Mouse (Mus musculus): ENCODE data around the gene Pnpla8. TPM values are rescaled to one million over a fixed set of nuclear protein-coding genes. Genes with fewer than 3 reads are reported as not detected.

Pnpla8 gene
- polyA plus RNA-seq, 1 experiment from 2014 or later: 28.0 TPM

DNA sequence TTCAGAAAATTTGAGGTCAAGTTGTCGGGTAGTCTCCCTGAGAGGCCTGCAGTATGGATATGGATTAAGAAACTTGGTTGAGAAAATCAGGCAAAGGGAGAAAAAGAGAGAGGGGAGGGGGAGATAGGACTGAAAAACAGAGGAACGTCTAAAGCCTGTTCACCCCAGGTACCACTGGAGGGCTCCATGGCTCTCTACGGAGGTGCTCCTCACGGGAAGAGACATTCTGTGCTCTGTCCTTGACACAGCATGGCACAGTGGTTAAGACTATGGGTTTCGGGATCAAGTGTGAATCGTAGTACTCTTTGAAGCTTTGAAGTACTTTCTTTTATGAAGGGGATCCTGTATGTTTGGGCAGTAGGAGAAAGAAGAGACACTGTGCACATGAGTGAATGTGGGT, 106.3 kb downstream of the Pnpla8 start:
- no peak for ATAC-seq (ENCODE audit: insufficient read depth)
- H3K4me3 ChIP-seq (replicated peaks): no peak overlapping the region
- no peak overlapping the region for H3K27ac ChIP-seq (replicated peaks)
- no peaks in the 10 kb centered on the region for H3K36me3 ChIP-seq (replicated peaks)
- H3K9me3 ChIP-seq (replicated peaks): no peaks in the 10 kb centered on the region
- WGBS (ENCODE audit: insufficient replicate concordance): 35% methylated on average over 6 of the region's 6 CpGs
- H3K9ac ChIP-seq: no peak overlapping the region
- H3K27me3 ChIP-seq: peaks cover 49% of the 10 kb centered on the region
- no peaks in the 10 kb centered on the region; the same call in 1 of the 2 replicates for H3K4me1 ChIP-seq (replicated peaks)
- H3K4me2 ChIP-seq: no peak overlapping the region

DNA sequence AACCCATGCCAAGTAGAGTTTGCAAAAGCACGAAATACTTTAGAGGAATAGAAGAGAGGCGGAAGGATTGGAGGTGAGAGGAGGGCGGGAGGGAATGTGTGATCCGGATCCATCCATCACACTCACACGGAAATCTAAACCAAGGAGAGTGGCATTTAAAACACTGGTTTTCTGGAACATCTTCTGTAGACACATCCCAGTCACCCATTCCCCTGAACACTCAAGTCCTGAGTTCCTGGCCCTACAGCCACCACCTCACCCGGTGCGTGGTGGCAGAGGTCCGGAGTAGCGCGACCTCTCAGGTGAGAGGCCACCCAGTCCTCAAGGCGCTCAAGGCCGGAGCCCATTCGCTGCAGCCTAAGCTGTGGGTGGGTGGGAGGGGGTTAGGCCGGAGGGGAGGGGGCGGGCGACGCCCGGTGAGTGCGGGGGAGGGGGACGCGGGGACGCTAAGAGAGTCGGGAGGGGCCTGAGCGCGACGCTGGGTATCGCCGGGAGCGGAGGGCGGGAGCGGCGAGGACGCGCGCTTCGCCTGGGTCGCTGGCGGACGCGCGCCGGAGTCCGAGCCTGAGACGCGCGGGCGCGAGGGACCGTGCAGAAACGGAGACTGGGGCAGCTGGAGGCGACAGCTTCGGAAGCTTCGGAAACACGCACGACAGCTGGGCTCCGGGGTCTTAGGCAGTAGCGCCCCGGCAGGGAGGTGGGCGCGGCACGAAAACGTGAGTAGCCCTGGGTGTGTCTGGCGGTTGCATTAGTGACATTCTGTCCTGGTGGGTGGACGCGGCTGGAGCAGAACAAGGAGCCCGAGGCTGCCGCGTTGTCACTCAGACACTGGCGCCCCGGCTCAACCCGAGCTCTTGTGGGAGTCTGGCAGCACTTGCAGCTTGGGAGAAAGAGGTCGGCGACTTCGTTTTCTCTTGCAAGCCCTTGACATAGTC, 107.5 kb downstream of the Pnpla8 start, which contains the start of gene Nrcam:
Nrcam (plus strand) TSS at position 505 of the 935 bp plus-strand sequence.
- peak within 1 kb of the TSS; percentile 72 for H3K4me2 ChIP-seq
- H3K4me1 ChIP-seq (replicated peaks): no peaks in the 10 kb centered on the region; the same call in 1 of the 2 replicates
- H3K36me3 ChIP-seq (replicated peaks): no peaks in the 10 kb centered on the region
- peak within 1 kb of the TSS; percentile 50 for H3K4me3 ChIP-seq (replicated peaks)
- no peaks in the 10 kb centered on the region for H3K9me3 ChIP-seq (replicated peaks)
- H3K27me3 ChIP-seq: peaks cover 49% of the 10 kb centered on the region
- ATAC-seq (ENCODE audit: insufficient read depth): 0 out of 2 replicates have a peak, but pooled peaks have one; percentile 31
- no peak within 1 kb of the TSS for H3K27ac ChIP-seq (replicated peaks)
- H3K9ac ChIP-seq: no peak within 1 kb of the TSS
- WGBS (ENCODE audit: insufficient replicate concordance): 3% methylated on average over 74 of the region's 74 CpGs

DNA sequence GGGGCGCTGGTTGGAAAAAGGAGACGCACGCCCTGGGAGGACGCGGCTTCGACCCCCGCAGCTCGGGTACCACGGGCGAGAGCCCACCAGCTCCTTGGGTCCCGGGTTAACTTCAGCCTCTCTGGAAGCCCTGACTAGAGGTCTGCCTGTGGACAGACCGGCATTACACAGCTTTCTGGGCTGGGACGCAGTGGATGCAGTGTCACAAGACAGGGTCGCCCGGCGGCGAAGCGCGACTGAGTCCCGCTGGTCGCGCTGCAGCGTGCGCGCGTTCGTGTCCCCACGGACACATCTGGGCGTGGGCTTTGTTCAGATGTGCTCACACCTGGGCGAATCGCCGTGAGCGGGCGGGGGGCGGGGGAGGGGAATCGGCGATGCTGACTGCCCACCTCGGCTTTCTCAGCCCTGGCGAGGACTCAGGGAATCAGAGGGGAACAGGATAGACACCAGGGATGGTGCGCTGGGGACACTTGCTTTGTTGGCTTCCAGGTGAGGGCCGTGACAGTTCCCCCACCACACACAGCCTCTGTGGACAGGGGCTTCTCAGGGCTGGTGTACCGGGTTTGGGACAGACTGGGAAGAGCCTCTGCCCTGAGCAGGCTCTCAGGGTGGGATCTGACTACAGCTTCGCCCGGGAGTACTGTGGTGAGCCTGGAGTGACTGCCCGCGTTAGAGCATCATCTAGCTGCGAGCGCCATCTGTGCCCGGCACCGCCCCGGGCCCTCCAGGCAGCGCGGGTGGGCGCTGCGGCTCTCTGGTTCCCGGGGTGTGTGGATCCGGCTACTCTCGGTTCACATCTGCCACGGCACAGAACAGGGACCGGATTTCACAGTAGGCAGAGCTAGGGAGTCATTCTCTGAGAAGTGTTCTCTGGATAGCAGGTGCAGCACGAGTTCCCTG, 108.4 kb downstream of the Pnpla8 start:
- ATAC-seq (ENCODE audit: insufficient read depth): no peak
- Histone ChIP-seq H3K9me3 (replicated peaks) (no peaks in the 10 kb centered on the region), H3K4me3 (replicated peaks) (peak overlapping the region; percentile 50), H3K4me2 (peak overlapping the region; percentile 72), H3K4me1 (replicated peaks) (no peaks in the 10 kb centered on the region; the same call in 1 of the 2 replicates), H3K36me3 (replicated peaks) (no peaks in the 10 kb centered on the region), H3K9ac (no peak overlapping the region), H3K27ac (replicated peaks) (no peak overlapping the region), H3K27me3 (peaks cover 49% of the 10 kb centered on the region)
- WGBS (ENCODE audit: insufficient replicate concordance): under 1% methylated on average over 61 of the region's 61 CpGs

DNA sequence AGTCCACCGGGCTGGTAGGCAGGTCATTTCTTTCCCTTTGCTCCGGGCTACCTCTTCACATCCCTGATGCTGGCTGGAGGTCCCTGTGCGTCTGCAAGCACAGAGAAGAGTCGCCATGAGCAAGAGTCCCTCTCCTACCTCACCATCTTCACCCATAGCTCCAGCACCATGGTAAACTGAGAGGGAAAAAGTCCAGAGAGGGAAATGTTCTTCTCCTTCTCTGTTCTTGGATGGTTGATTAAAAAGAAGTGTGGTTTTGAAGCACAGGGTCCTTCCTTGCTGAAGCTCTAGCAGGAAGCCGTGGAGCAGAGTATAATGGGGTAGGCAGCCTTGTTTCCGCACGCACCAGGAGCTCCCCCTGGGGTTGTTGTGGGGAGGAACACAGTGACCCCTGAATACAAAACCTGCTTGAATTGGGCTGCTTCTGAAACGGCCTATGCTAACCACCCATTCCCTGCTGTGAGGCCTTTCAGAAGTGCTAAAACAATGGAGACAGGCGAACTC, 109.1 kb downstream of the Pnpla8 start:
- ATAC-seq (ENCODE audit: insufficient read depth): no peak
- H3K4me1 ChIP-seq (replicated peaks): no peaks in the 10 kb centered on the region; the same call in 1 of the 2 replicates
- H3K27me3 ChIP-seq: peaks cover 49% of the 10 kb centered on the region
- H3K36me3 ChIP-seq (replicated peaks): no peaks in the 10 kb centered on the region
- whole genome bisulfite sequencing (ENCODE audit: insufficient replicate concordance): 2% methylated on average over 9 of the region's 9 CpGs
- peak overlapping the region; percentile 72 for H3K4me2 ChIP-seq
- no peaks in the 10 kb centered on the region for H3K9me3 ChIP-seq (replicated peaks)
- no peak overlapping the region for H3K4me3 ChIP-seq (replicated peaks)
- H3K9ac ChIP-seq: no peak overlapping the region
- H3K27ac ChIP-seq (replicated peaks): no peak overlapping the region

DNA sequence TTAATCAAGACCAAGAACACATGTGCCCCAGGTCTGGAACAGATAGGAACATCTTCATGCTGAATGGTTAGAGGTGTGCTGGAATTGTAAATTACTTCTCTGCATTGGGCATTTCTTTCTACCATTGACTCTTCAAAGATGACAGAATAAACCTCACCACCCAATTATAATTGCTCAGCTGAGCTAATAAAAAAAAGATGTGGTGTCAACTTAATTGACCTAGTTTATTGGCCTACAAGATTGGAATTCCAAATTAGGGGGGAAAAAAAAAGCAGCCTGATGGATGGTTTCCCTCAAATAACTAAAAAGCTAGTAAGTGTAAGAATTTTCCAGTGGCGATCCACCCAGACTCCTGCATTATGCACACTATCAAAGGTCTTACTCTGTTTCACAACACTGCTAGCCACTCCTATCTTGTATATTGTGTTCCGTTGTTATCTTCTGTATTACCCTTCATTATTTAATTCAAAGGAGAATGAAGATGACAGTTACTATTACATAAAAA, 116.0 kb downstream of the Pnpla8 start:
- Histone ChIP-seq H3K9ac (no peak overlapping the region), H3K4me2 (no peak overlapping the region), H3K27me3 (no peaks in the 10 kb centered on the region), H3K4me1 (replicated peaks) (no peaks in the 10 kb centered on the region), H3K9me3 (replicated peaks) (no peaks in the 10 kb centered on the region), H3K27ac (replicated peaks) (no peak overlapping the region), H3K4me3 (replicated peaks) (no peak overlapping the region), H3K36me3 (replicated peaks) (no peaks in the 10 kb centered on the region)
- no peak for ATAC-seq (ENCODE audit: insufficient read depth)
- WGBS (ENCODE audit: insufficient replicate concordance): 68% methylated on average over 2 of the region's 2 CpGs

DNA sequence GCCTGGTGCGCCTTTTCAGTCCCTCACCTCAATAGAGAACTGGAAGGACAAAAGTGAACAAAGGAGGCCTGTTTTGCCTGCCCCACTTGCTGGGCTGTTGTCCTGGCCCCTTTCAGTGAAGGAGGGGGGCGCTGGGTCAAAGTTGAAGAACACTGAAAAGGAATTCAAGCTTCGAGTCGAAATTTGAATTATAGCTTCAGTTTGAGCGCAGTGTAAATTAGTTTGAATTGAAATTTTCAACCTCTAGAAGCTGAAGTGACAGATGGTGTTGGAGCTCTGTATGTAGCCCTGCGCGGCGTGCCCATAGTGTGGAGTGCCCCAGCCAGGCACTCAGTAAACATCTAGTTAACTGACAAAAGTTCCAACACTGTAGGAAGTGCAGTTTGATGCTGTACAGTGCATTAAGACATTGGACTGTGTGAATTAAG, 117.0 kb downstream of the Pnpla8 start:
- H3K4me1 ChIP-seq (replicated peaks): no peaks in the 10 kb centered on the region
- ATAC-seq (ENCODE audit: insufficient read depth): no peak
- H3K4me2 ChIP-seq: no peak overlapping the region
- H3K36me3 ChIP-seq (replicated peaks): no peaks in the 10 kb centered on the region
- no peak overlapping the region for H3K9ac ChIP-seq
- WGBS (ENCODE audit: insufficient replicate concordance): 59% methylated on average over 8 of the region's 8 CpGs
- no peak overlapping the region for H3K27ac ChIP-seq (replicated peaks)
- H3K27me3 ChIP-seq: no peaks in the 10 kb centered on the region
- H3K9me3 ChIP-seq (replicated peaks): no peaks in the 10 kb centered on the region
- no peak overlapping the region for H3K4me3 ChIP-seq (replicated peaks)

DNA sequence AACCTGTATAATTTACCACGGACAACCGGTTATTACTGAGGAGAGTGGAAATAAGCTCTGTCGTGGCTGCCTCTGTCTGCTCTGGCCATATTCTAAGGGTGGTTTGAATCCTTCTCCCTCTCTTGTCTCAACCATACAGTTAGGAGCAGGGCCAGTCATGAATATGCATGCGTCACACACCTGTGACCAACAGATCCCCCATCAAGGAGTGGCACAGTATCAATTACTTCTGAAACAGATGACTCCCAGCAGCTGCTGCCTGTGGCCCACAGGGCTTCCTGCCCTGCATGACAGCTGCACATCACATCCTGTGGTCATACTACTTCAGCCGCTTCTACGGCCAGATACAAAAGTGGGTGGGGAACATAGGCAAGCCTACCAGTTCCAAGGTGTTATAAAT, 122.9 kb downstream of the Pnpla8 start:
- Histone ChIP-seq H3K4me1 (replicated peaks) (no peaks in the 10 kb centered on the region), H3K27me3 (no peaks in the 10 kb centered on the region), H3K27ac (replicated peaks) (no peak overlapping the region), H3K9me3 (replicated peaks) (no peaks in the 10 kb centered on the region), H3K9ac (no peak overlapping the region), H3K36me3 (replicated peaks) (no peaks in the 10 kb centered on the region), H3K4me3 (replicated peaks) (no peak overlapping the region), H3K4me2 (no peak overlapping the region)
- no peak for ATAC-seq (ENCODE audit: insufficient read depth)
- 49% methylated on average over 6 of the region's 6 CpGs for WGBS (ENCODE audit: insufficient replicate concordance)

DNA sequence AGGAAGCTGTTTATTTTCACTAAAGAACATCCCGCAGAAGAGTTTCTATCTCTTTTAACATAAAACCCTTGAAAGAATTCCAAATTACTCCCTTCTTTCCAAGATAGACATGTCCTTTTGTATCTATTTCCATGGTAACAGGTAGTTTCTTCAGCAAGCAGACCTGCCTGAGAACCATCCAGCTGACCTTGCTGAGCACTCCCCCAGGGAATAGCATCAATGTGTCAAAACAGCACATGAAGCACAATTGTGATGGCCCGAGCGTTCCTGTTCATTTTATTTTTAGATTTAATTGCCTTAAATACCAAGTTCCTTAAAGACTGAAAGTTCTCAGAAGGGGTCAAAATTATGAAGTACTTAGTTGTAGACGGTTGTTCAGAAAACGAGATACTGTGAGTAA, 124.1 kb downstream of the Pnpla8 start:
- no peaks in the 10 kb centered on the region for H3K4me1 ChIP-seq (replicated peaks)
- no peak for ATAC-seq (ENCODE audit: insufficient read depth)
- H3K27ac ChIP-seq (replicated peaks): no peak overlapping the region
- H3K9me3 ChIP-seq (replicated peaks): no peaks in the 10 kb centered on the region
- H3K4me3 ChIP-seq (replicated peaks): no peak overlapping the region
- WGBS (ENCODE audit: insufficient replicate concordance): 59% methylated on average over 5 of the region's 5 CpGs
- H3K36me3 ChIP-seq (replicated peaks): no peaks in the 10 kb centered on the region
- no peak overlapping the region for H3K9ac ChIP-seq
- H3K27me3 ChIP-seq: no peaks in the 10 kb centered on the region
- H3K4me2 ChIP-seq: no peak overlapping the region

DNA sequence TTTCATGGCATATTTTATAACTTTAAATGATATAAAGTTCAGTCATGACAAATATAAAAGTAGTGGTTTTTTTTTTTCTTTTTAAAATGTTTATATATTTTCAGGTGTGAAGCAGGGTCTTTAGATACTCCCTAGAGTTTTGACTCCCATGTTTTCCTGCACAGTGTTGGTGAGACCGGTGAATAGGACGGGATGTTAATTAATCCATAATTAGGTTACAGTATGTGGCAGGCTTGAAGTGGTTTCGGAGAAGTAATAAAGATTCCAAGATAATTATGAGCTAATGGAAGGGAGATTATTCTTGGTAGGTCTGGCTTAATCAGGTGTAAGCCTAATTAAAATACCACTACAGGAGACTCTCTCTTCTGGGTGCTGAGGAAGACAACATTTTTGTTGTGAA, 125.0 kb downstream of the Pnpla8 start:
- Histone ChIP-seq H3K36me3 (replicated peaks) (no peaks in the 10 kb centered on the region), H3K4me3 (replicated peaks) (no peak overlapping the region), H3K9me3 (replicated peaks) (no peaks in the 10 kb centered on the region), H3K4me2 (no peak overlapping the region), H3K4me1 (replicated peaks) (no peaks in the 10 kb centered on the region), H3K27ac (replicated peaks) (no peak overlapping the region), H3K9ac (no peak overlapping the region), H3K27me3 (no peaks in the 10 kb centered on the region)
- 73% methylated on average over 3 of the region's 3 CpGs for WGBS (ENCODE audit: insufficient replicate concordance)
- ATAC-seq (ENCODE audit: insufficient read depth): no peak

DNA sequence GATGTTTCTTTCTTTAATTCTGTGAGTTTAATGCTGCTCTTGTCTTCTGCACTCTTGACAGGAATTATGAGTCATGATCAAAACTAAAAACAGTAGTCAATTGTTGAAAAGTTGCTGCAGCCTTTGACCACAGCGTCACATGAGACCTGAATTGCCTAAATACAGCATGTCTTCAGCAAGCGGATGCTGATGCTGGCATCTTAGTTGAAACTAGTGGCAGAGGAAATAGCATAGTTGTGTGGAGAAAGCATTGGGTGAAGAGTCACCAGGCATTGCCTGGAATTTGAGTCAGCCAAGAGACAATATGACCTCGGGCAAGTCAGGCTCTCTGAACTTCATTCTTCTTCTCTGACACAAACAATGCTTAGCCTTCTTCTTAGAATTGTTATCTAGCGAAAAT, 133.9 kb downstream of the Pnpla8 start:
- ATAC-seq (ENCODE audit: insufficient read depth): no peak
- 57% methylated on average over 4 of the region's 4 CpGs for WGBS (ENCODE audit: insufficient replicate concordance)
- H3K36me3 ChIP-seq (replicated peaks): no peaks in the 10 kb centered on the region

More for the DNA sequence above, 133.9 kb downstream of the Pnpla8 start:
- Histone ChIP-seq H3K9me3 (replicated peaks) (no peaks in the 10 kb centered on the region), H3K4me2 (no peak overlapping the region), H3K4me1 (replicated peaks) (no peaks in the 10 kb centered on the region), H3K27me3 (no peaks in the 10 kb centered on the region), H3K4me3 (replicated peaks) (no peak overlapping the region), H3K27ac (replicated peaks) (no peak overlapping the region), H3K9ac (no peak overlapping the region)
